Mouse (Mus musculus): ENCODE results near the gene Sh3rf3.

Sh3rf3 gene

GRCm38 (mm10) chr10:59179620-59180019 is 366.5 kb downstream of the Sh3rf3 start:
- no peak for DNase-seq

- no peak for DNase-seq
Observed at GRCm38 (mm10) chr10:59182306-59182705, 369.1 kb downstream of the Sh3rf3 start.

Measured in cerebellum, postnatal 14 days (tissue).